Mouse (Mus musculus) heart, embryonic 14.5 days (tissue): Measurements from ENCODE around the gene Slamf6. TPM values are rescaled to one million over a fixed set of nuclear protein-coding genes. Genes with fewer than 3 reads are reported as not detected.

Experiments used
- ATAC-seq: fragments of 200-750 bp; cut with Nextera tagmentation; 2 replicates; pipeline ENCODE4 v1.8.0; 2017; ENCODE audit warnings: low read depth, moderate TSS enrichment; ENCODE audit not compliant: insufficient number of reproducible peaks, insufficient read depth, low FRiP score
- H3K27ac ChIP-seq, 2 experiments: fragments of 200-500 bp in 1 of 2; fragments of 300-500 bp in 1 of 2; sonication (generic) in 1 of 2; replicated peaks in 1 of 2; 2 replicates each; pipeline ENCODE4 v1.5.1; 2012 to 2014; ENCODE audit warnings: low read depth in 2 of 2, low read length in 2 of 2, control low read depth in 1 of 2, mild to moderate bottlenecking in 1 of 2, mixed read lengths in 1 of 2; ENCODE audit not compliant: control insufficient read depth in 1 of 2, insufficient read depth in 1 of 2
- H3K27me3 ChIP-seq: fragments of 300-500 bp; sonication (generic); 2 replicates; pipeline ENCODE4 v1.6.1; 2014; ENCODE audit warnings: mild to moderate bottlenecking, low read length, control low read depth; ENCODE audit not compliant: control insufficient read depth, insufficient read depth
- H3K36me3 ChIP-seq: fragments of 300-500 bp; sonication (generic); 2 replicates; pipeline ENCODE4 v1.6.1; 2014; ENCODE audit warnings: mild to moderate bottlenecking, control low read depth, low read length, mixed read lengths; ENCODE audit not compliant: control insufficient read depth, insufficient read depth
- H3K4me1 ChIP-seq, 2 experiments: fragments of 200-500 bp in 1 of 2; fragments of 300-500 bp in 1 of 2; sonication (generic) in 1 of 2; 2 replicates each; pipeline ENCODE4 v1.6.1; 2012 to 2014; ENCODE audit warnings: low read length in 2 of 2, control low read depth in 1 of 2, mixed read lengths in 1 of 2; ENCODE audit not compliant: control insufficient read depth in 2 of 2, insufficient read depth in 2 of 2
- H3K4me2 ChIP-seq: fragments of 300-500 bp; sonication (generic); 2 replicates; pipeline ENCODE4 v1.6.1; 2014; ENCODE audit warnings: mild to moderate bottlenecking, low read length
- H3K4me3 ChIP-seq, 2 experiments: fragments of 200-500 bp in 1 of 2; fragments of 300-500 bp in 1 of 2; sonication (generic) in 1 of 2; 2 replicates each; pipeline ENCODE4 v1.5.1; 2012 to 2014; ENCODE audit warnings: low read length in 2 of 2, mild to moderate bottlenecking in 2 of 2, control low read depth in 1 of 2, low read depth in 1 of 2, moderate library complexity in 1 of 2; ENCODE audit not compliant: control insufficient read depth in 1 of 2, insufficient read depth in 1 of 2
- H3K9ac ChIP-seq: fragments of 300-500 bp; sonication (generic); 2 replicates; pipeline ENCODE4 v1.6.1; 2014; ENCODE audit warnings: mild to moderate bottlenecking, low read length
- H3K9me3 ChIP-seq: fragments of 300-500 bp; sonication (generic); 2 replicates; pipeline ENCODE4 v1.6.1; 2016; ENCODE audit warnings: low read length, control low read depth; ENCODE audit not compliant: control insufficient read depth
- WGBS: fragments of 180-500 bp; shearing (Covaris S2); extraction: QIAGEN DNeasy Blood & Tissue Kit; methylation state at CpG from one replicate; pipeline ENCODE4 v1.1.7; 2014; 5-methylcytosine and 5-hydroxymethylcytosine counted together
- polyA plus RNA-seq: library from polyadenylated mRNA; unstranded; fragments of >200 nt; fragmentation: Nextera tagmentation; extraction: Ambion mirVana; gene quantifications from 2 replicates; pipeline ENCODE4 v1.2.1, GENCODE M21; 2014

The Slamf6 gene
- polyA plus RNA-seq, 1 experiment from 2014 or later = 0.14 TPM

DNA sequence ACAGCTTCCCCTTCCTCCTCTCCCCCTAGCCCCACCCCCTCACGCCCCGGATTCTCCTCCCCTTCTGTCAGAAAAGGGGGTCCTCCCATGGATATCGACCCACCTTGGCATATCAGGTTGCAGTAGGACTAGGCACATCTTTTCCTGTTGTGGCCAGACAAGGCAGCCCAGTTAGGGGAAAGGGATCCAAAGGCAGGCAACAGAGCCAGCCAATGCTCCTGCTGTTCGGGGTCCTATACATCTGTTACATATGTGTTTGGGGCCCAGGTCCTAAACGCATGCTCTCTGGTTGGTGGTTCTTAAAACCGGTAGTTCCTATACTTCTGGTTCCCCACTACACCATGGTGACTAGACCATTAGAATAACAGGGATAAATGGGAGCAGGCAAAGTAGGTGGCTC, 23.3 kb downstream of the Slamf6 start:
- H3K9ac ChIP-seq = no peak overlapping the region
- no peaks in the 10 kb centered on the region for H3K27me3 ChIP-seq
- H3K36me3 ChIP-seq = no peaks in the 10 kb centered on the region
- H3K9me3 ChIP-seq = no peaks in the 10 kb centered on the region
- no peak overlapping the region for H3K27ac ChIP-seq
- no peak for ATAC-seq
- no peaks in the 10 kb centered on the region for H3K4me1 ChIP-seq
- H3K4me3 ChIP-seq = no peak overlapping the region
- no peak overlapping the region for H3K4me2 ChIP-seq
- WGBS = 78% methylated on average over 6 of the region's 6 CpGs

DNA sequence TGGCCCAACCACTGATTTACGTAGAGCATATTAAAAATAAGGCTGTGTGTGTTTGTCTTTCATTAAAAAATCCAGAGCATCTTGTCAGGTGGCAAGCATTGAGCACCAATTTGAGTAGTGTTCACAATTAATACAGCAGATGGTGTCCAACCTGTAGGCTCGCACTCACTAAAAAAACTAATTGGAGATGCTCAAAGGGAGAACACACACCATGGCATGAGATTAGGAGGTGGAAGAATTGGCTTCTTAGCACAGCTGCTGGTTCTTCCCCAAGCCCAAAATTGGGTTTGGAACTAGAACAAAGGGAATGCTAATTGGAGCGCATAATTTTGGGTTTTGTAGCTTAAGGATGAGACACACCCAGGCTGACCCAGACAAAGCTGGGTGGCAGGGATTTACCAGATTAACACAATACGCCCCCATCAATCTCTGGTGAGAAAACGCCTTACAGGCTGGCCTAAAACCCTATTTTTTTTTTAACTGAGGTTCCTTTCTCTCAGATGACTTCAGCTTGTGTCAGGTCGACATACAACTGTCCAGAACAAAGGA, 29.2 kb downstream of the Slamf6 start:
- no peak overlapping the region for H3K4me2 ChIP-seq
- no peak for ATAC-seq
- WGBS = 72% methylated on average over 6 of the region's 6 CpGs
- H3K9me3 ChIP-seq = no peaks in the 10 kb centered on the region
- H3K9ac ChIP-seq = no peak overlapping the region
- no peaks in the 10 kb centered on the region for H3K27me3 ChIP-seq
- no peak overlapping the region for H3K4me3 ChIP-seq
- H3K4me1 ChIP-seq = no peaks in the 10 kb centered on the region
- no peak overlapping the region for H3K27ac ChIP-seq
- H3K36me3 ChIP-seq = no peaks in the 10 kb centered on the region

GRCm38 (mm10) chr1:171948161-171948945, 31.0 kb downstream of the Slamf6 start:
- Histone ChIP-seq H3K4me2 (no peak overlapping the region), H3K36me3 (no peaks in the 10 kb centered on the region), H3K9ac (no peak overlapping the region), H3K4me3 (no peak overlapping the region), H3K9me3 (no peaks in the 10 kb centered on the region), H3K27me3 (no peaks in the 10 kb centered on the region), H3K27ac (no peak overlapping the region), H3K4me1 (no peaks in the 10 kb centered on the region)
- 80% methylated on average over 11 of the region's 11 CpGs for WGBS
- no peak for ATAC-seq

DNA sequence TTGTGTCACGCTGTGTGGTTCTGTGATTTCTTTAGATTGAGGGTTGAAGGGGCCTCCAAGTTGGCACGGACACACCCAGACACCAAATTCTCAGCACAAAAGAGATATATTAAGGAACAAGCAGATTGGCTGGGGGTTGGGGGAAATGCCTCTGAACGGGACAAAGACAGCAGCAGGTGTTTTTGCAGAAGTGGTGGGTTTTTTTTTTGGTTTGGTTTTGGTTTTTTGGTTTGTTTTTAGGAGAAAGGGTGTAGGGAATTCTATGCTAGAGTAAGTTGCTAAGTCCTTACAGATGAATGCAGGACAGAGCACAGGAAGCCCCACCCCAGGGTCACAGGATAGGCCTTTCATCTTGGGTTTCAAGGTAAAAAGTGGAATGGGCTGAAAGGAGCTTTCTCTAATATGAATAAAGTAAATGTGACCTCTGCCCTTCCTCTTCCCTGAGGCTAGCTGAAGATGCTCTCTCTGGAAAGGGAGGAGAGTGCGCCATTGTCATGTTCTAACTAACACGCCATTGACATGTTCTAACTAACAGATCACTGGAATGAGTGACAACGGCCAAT, 31.7 kb downstream of the Slamf6 start:
- 79% methylated on average over 6 of the region's 6 CpGs for WGBS
- no peak overlapping the region for H3K4me2 ChIP-seq
- no peak overlapping the region for H3K9ac ChIP-seq
- no peak overlapping the region for H3K27ac ChIP-seq
- no peak for ATAC-seq
- H3K27me3 ChIP-seq = no peaks in the 10 kb centered on the region
- no peak overlapping the region for H3K4me3 ChIP-seq
- H3K4me1 ChIP-seq = no peaks in the 10 kb centered on the region
- H3K36me3 ChIP-seq = no peaks in the 10 kb centered on the region
- no peaks in the 10 kb centered on the region for H3K9me3 ChIP-seq

GRCm38 (mm10) chr1:171955071-171955470, 37.8 kb downstream of the Slamf6 start:
- no peak overlapping the region for H3K4me2 ChIP-seq
- no peaks in the 10 kb centered on the region for H3K9me3 ChIP-seq
- ATAC-seq = no peak
- no peak overlapping the region for H3K27ac ChIP-seq
- H3K4me1 ChIP-seq = no peaks in the 10 kb centered on the region
- no peak overlapping the region for H3K9ac ChIP-seq
- H3K27me3 ChIP-seq = no peaks in the 10 kb centered on the region
- WGBS = 65% methylated on average over 6 of the region's 6 CpGs
- H3K36me3 ChIP-seq = no peaks in the 10 kb centered on the region
- no peak overlapping the region for H3K4me3 ChIP-seq

- H3K9me3 ChIP-seq = no peaks in the 10 kb centered on the region
These were observed 40.1 kb downstream of the Slamf6 start for GRCm38 (mm10) chr1:171957411-171957810.

DNA sequence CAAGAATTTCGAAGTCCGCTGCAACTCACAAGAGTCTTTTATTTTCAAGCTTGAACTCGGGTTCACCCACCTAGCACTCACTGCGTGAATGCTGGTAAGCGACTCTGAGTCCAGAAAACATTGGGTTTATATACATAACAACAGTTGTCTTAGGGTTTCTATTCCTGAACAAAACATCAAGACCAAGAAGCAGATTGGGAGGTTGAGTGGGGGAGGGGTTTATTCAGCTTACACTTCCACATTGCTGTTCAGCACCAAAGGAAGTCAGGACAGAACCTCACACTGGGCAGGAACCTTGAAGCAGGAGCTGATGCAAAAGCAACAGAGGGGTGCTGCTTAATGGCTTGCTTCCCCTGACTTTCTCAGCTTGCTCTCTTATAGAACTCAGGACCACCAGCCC, 43.4 kb downstream of the Slamf6 start:
- WGBS = 84% methylated on average over 5 of the region's 5 CpGs
- H3K4me2 ChIP-seq = no peak overlapping the region
- no peaks in the 10 kb centered on the region for H3K4me1 ChIP-seq
- no peak overlapping the region for H3K27ac ChIP-seq
- H3K4me3 ChIP-seq = no peak overlapping the region
- ATAC-seq = no peak
- no peaks in the 10 kb centered on the region for H3K27me3 ChIP-seq
- no peaks in the 10 kb centered on the region for H3K9me3 ChIP-seq
- H3K36me3 ChIP-seq = no peaks in the 10 kb centered on the region
- no peak overlapping the region for H3K9ac ChIP-seq

More at GRCm38 (mm10) chr1:171957411-171957810, 40.1 kb downstream of the Slamf6 start:
- 73% methylated on average over 2 of the region's 2 CpGs for WGBS
- Histone ChIP-seq H3K4me1 (no peaks in the 10 kb centered on the region), H3K27ac (no peak overlapping the region), H3K27me3 (no peaks in the 10 kb centered on the region), H3K36me3 (no peaks in the 10 kb centered on the region), H3K4me2 (no peak overlapping the region), H3K9ac (no peak overlapping the region), H3K4me3 (no peak overlapping the region)
- ATAC-seq = no peak
